Mouse (Mus musculus) CH12.LX (cell line): ENCODE measurements around the gene Prkab1.

ENCODE experiments used
- CTCF ChIP-seq, 2 experiments: IDR thresholded peaks in 1 of 2; conservative IDR thresholded peaks in 1 of 2; 2 replicates each; pipeline ENCODE4 v1.5.1; 2011 to 2012; ENCODE audit warnings: low read depth in 2 of 2, low read length in 2 of 2, improper control_type of control experiment in 1 of 2, inconsistent platforms in 1 of 2, mild to moderate bottlenecking in 1 of 2, moderate library complexity in 1 of 2
- EP300 ChIP-seq: IDR thresholded peaks from 2 replicates; pipeline ENCODE4 v1.6.1; 2011; ENCODE audit warnings: low read length, improper control_type of control experiment
- ETS1 ChIP-seq: conservative IDR thresholded peaks from 2 replicates; pipeline ENCODE4 v1.6.1; 2012; ENCODE audit warnings: low read depth, mild to moderate bottlenecking, inconsistent platforms, low read length, improper control_type of control experiment, moderate library complexity
- GABPA ChIP-seq: IDR thresholded peaks from 2 replicates; pipeline ENCODE4 v1.6.1; 2012; ENCODE audit warnings: low read depth, low read length, improper control_type of control experiment, inconsistent platforms; ENCODE audit not compliant: insufficient replicate concordance
- HCFC1 ChIP-seq: IDR thresholded peaks from 2 replicates; pipeline ENCODE4 v1.6.1; 2012; ENCODE audit warnings: low read depth, mild to moderate bottlenecking, inconsistent platforms, low read length, improper control_type of control experiment
- MAFK ChIP-seq: IDR thresholded peaks from 2 replicates; pipeline ENCODE4 v1.6.1; 2011; ENCODE audit warnings: low read length, improper control_type of control experiment; ENCODE audit not compliant: insufficient replicate concordance
- MAX ChIP-seq: IDR thresholded peaks from 2 replicates; pipeline ENCODE4 v1.6.1; 2011; ENCODE audit warnings: low read length, improper control_type of control experiment
- POLR2A ChIP-seq: IDR thresholded peaks from 2 replicates; pipeline ENCODE4 v1.6.1; 2011; ENCODE audit warnings: low read depth, mild to moderate bottlenecking, improper control_type of control experiment, low read length
- TCF12 ChIP-seq: IDR thresholded peaks from 2 replicates; pipeline ENCODE4 v1.6.1; 2014; ENCODE audit warnings: low read depth, mild to moderate bottlenecking, inconsistent platforms, low read length, improper control_type of control experiment
- UBTF ChIP-seq: IDR thresholded peaks from 2 replicates; pipeline ENCODE4 v1.6.1; 2012; ENCODE audit warnings: low read depth, mild to moderate bottlenecking, inconsistent platforms, low read length, improper control_type of control experiment, moderate library complexity
- ZKSCAN1 ChIP-seq: IDR thresholded peaks from 2 replicates; pipeline ENCODE4 v1.6.1; 2012; ENCODE audit warnings: low read depth, inconsistent platforms, low read length, improper control_type of control experiment, borderline replicate concordance
- ZNF384 ChIP-seq: IDR thresholded peaks from 2 replicates; pipeline ENCODE4 v1.6.1; 2012; ENCODE audit warnings: low read depth, low read length, improper control_type of control experiment, inconsistent platforms

GRCm38 (mm10) chr5:115987284-115987683, 37.0 kb downstream of the Prkab1 start:
- TF ChIP-seq MAX (no peak), TCF12 (no peak), ZKSCAN1 (no peak), POLR2A (no peak), EP300 (no peak), UBTF (no peak), ZNF384 (no peak), HCFC1 (no peak), GABPA (no peak), ETS1 (no peak), MAFK (no peak), CTCF (conservative IDR thresholded peaks at IDR 0.05 in 1 of 2, IDR thresholded peaks at IDR 0.05 in 1 of 2; ENCODE audit: low read depth in 2 of 2, low read length in 2 of 2) (no peak)
